Mouse (Mus musculus) adrenal gland, postnatal 36 days (tissue): ENCODE data around the gene Etnk1. TPM values are rescaled to one million over a fixed set of nuclear protein-coding genes. Genes with fewer than 3 reads are reported as not detected.

Experiments
- total RNA-seq, 2 experiments: library from RNA; stranded (reverse); gene quantifications; 2 replicates each; pipeline ENCODE4 v1.2.3; 2021

Etnk1 gene
- total RNA-seq, 2 experiments from 2014 or later = 115 to 119 TPM

Other genes with a start within 250 kb of the Etnk1 start
- gene St8sia1, start 202.8 kb upstream of the Etnk1 start, total RNA-seq = 1 to 10 TPM in 1 of 2 experiments, under 1 TPM in 1; 0.40 to 1.3 TPM
- 10 to 100 TPM; 18.3 to 19.2 TPM for gene C2cd5, start 67.1 kb upstream of the Etnk1 start, total RNA-seq